Mouse (Mus musculus) retina, postnatal 7 days (tissue): ENCODE results near the gene Syt17.
A peak's percentile ranks its signal among the peaks of the same experiment; 100 is the strongest.
"Not testable (repeated sequence)": the region's sequence is repeated elsewhere in the genome, so short reads cannot be mapped to it uniquely, and the experiment has no call there.

Source experiments
- DNase-seq: peaks from one replicate; pipeline ENCODE4 v3.0.0-alpha.2; 2012; ENCODE audit warnings: low read depth, low spot score

The Syt17 gene

GRCm38 (mm10) chr7:118380056-118380455 is 68.0 kb downstream of the Syt17 start:
- no peak for DNase-seq

GRCm38 (mm10) chr7:118376590-118376989 is 71.4 kb downstream of the Syt17 start:
- no peak for DNase-seq

GRCm38 (mm10) chr7:118375341-118375740 is 72.7 kb downstream of the Syt17 start:
- no peak for DNase-seq

GRCm38 (mm10) chr7:118371361-118371760 is 76.7 kb downstream of the Syt17 start:
- DNase-seq: no peak

- no peak for DNase-seq
Measured at GRCm38 (mm10) chr7:118369705-118370104, 78.3 kb downstream of the Syt17 start.

- DNase-seq: no peak
Measured at GRCm38 (mm10) chr7:118365902-118366301, 82.1 kb downstream of the Syt17 start.

- no peak for DNase-seq
Measured at GRCm38 (mm10) chr7:118365251-118365650, 82.8 kb downstream of the Syt17 start.

GRCm38 (mm10) chr7:118364353-118365007 is 83.5 kb downstream of the Syt17 start:
- peak; percentile 2 for DNase-seq

GRCm38 (mm10) chr7:118363587-118364233 is 84.3 kb downstream of the Syt17 start:
- no peak for DNase-seq

GRCm38 (mm10) chr7:118362931-118363330 is 85.1 kb downstream of the Syt17 start:
- no peak for DNase-seq

- DNase-seq: no peak
Measured at GRCm38 (mm10) chr7:118362258-118362657, 85.8 kb downstream of the Syt17 start.

GRCm38 (mm10) chr7:118358977-118359376 is 89.0 kb downstream of the Syt17 start:
- no peak for DNase-seq

- not testable (repeated sequence) for DNase-seq
Measured at GRCm38 (mm10) chr7:118356410-118357005, 91.5 kb downstream of the Syt17 start.

- no peak for DNase-seq
Measured at GRCm38 (mm10) chr7:118350840-118351239, 97.2 kb downstream of the Syt17 start.

- no peak for DNase-seq
Measured at GRCm38 (mm10) chr7:118346943-118347342, 101.1 kb downstream of the Syt17 start.

- no peak for DNase-seq
Measured at GRCm38 (mm10) chr7:118346432-118346831, 101.6 kb downstream of the Syt17 start.

GRCm38 (mm10) chr7:118345396-118345795 is 102.6 kb downstream of the Syt17 start:
- no peak for DNase-seq

GRCm38 (mm10) chr7:118344701-118345100 is 103.3 kb downstream of the Syt17 start:
- no peak for DNase-seq
